Mouse (Mus musculus) C2C12 (cell line): ENCODE data around the gene Ric8b. TPM values are rescaled to one million over a fixed set of nuclear protein-coding genes. Genes with fewer than 3 reads are reported as not detected.

Source experiments
- H3K27me3 ChIP-seq: one replicate; pipeline ENCODE4 v1.6.1; 2011; ENCODE audit not compliant: control insufficient read depth, insufficient read depth, insufficient read length
- H3K36me3 ChIP-seq: one replicate; pipeline ENCODE4 v1.6.1; 2011; ENCODE audit not compliant: control insufficient read depth, insufficient read depth
- H3K4me3 ChIP-seq: one replicate; pipeline ENCODE4 v1.5.1; 2011; ENCODE audit warnings: mild to moderate bottlenecking, control low read depth; ENCODE audit not compliant: poor library complexity, insufficient read depth, severe bottlenecking
- H3K79me2 ChIP-seq: one replicate; pipeline ENCODE4 v1.6.1; 2011; ENCODE audit not compliant: control insufficient read depth, insufficient read depth
- H3K79me3 ChIP-seq: one replicate; pipeline ENCODE4 v1.6.1; 2011; ENCODE audit warnings: low read depth, control low read depth
- H3ac ChIP-seq: one replicate; pipeline ENCODE3; 2011; ENCODE audit warnings: low read depth; ENCODE audit not compliant: control insufficient read depth, insufficient read length
- CEBPB ChIP-seq: IDR thresholded peaks from one replicate; pipeline ENCODE4 v1.6.1; 2011; ENCODE audit warnings: low read depth, mild to moderate bottlenecking, control low read depth, moderate library complexity
- CTCF ChIP-seq: IDR thresholded peaks from one replicate; pipeline ENCODE4 v1.5.1; 2011; ENCODE audit not compliant: control insufficient read depth, insufficient read depth, insufficient read length
- FOSL1 ChIP-seq: IDR thresholded peaks from one replicate; pipeline ENCODE4 v1.8.0; 2011; ENCODE audit warnings: mild to moderate bottlenecking, low read length; ENCODE audit not compliant: poor library complexity, insufficient read depth, severe bottlenecking
- MAX ChIP-seq: IDR thresholded peaks from one replicate; pipeline ENCODE4 v1.6.1; 2011; ENCODE audit warnings: mild to moderate bottlenecking, control low read depth
- MYOD1 ChIP-seq: IDR thresholded peaks from one replicate; pipeline ENCODE4 v1.6.1; 2011; ENCODE audit warnings: low read depth; ENCODE audit not compliant: control insufficient read depth, insufficient read length
- MYOG ChIP-seq: IDR thresholded peaks from one replicate; pipeline ENCODE4 v1.6.1; 2011; ENCODE audit not compliant: control insufficient read depth, insufficient read length; ENCODE audit errors: extremely low read depth
- USF1 ChIP-seq: IDR thresholded peaks from one replicate; pipeline ENCODE4 v1.6.1; 2011; ENCODE audit warnings: low read depth, mild to moderate bottlenecking, control low read depth, moderate library complexity
- polyA plus RNA-seq: library from polyadenylated mRNA; unstranded; fragments of >200 nt; fragmentation: generic; extraction: Trizol; gene quantifications from one replicate; pipeline ENCODE4 v1.2.1, GENCODE M21; 2012; ENCODE audit warnings: missing spikeins

The Ric8b gene
- polyA plus RNA-seq, 1 experiment, result 6.4 TPM

GRCm38 (mm10) chr10:84968852-84969704 is 51.7 kb downstream of the Ric8b start:
- TF ChIP-seq MAX (no peak), MYOD1 (no peak), CEBPB (no peak), USF1 (no peak), FOSL1 (no peak), CTCF (no peak), MYOG (no peak)
- Histone ChIP-seq H3K36me3 (peaks cover 38% of the 10 kb centered on the region), H3K79me3 (no peaks in the 10 kb centered on the region), H3K4me3 (no peak overlapping the region), H3K27me3 (no peaks in the 10 kb centered on the region), H3K79me2 (no peaks in the 10 kb centered on the region), H3ac (no peak overlapping the region)

GRCm38 (mm10) chr10:84975264-84975663 is 57.8 kb downstream of the Ric8b start:
- peaks cover 32% of the 10 kb centered on the region for H3K36me3 ChIP-seq
- H3K79me2 ChIP-seq, result no peaks in the 10 kb centered on the region
- H3K27me3 ChIP-seq, result no peaks in the 10 kb centered on the region
- no peaks in the 10 kb centered on the region for H3K79me3 ChIP-seq
- H3K4me3 ChIP-seq, result no peak overlapping the region
- no peak for TF ChIP-seq USF1
- TF ChIP-seq CEBPB, result no peak
- no peak for TF ChIP-seq CTCF
- TF ChIP-seq MYOD1, result no peak
- TF ChIP-seq FOSL1, result no peak
- no peak for TF ChIP-seq MYOG
- TF ChIP-seq MAX, result no peak
- H3ac ChIP-seq, result no peak overlapping the region

- Histone ChIP-seq H3ac (no peak overlapping the region), H3K79me2 (no peaks in the 10 kb centered on the region), H3K4me3 (no peak overlapping the region), H3K79me3 (no peaks in the 10 kb centered on the region), H3K27me3 (no peaks in the 10 kb centered on the region), H3K36me3 (peaks cover 37% of the 10 kb centered on the region)
- no peak for TF ChIP-seq MYOG
- no peak for TF ChIP-seq CEBPB
- TF ChIP-seq FOSL1, result no peak
- no peak for TF ChIP-seq CTCF
- TF ChIP-seq MYOD1, result no peak
- TF ChIP-seq MAX, result no peak
- no peak for TF ChIP-seq USF1
Observed at GRCm38 (mm10) chr10:84976588-84977351, 59.4 kb downstream of the Ric8b start.

GRCm38 (mm10) chr10:84980291-84980690 is 62.9 kb downstream of the Ric8b start:
- Histone ChIP-seq H3K4me3 (no peak overlapping the region), H3K36me3 (peaks cover 45% of the 10 kb centered on the region), H3K27me3 (no peaks in the 10 kb centered on the region), H3ac (no peak overlapping the region), H3K79me2 (no peaks in the 10 kb centered on the region), H3K79me3 (no peaks in the 10 kb centered on the region)
- TF ChIP-seq MAX (no peak), MYOG (no peak), CTCF (no peak), MYOD1 (no peak), USF1 (no peak), FOSL1 (no peak), CEBPB (no peak)

GRCm38 (mm10) chr10:84981441-84981840 is 64.0 kb downstream of the Ric8b start:
- Histone ChIP-seq H3K36me3 (peaks cover 42% of the 10 kb centered on the region), H3K4me3 (no peak overlapping the region), H3K27me3 (no peaks in the 10 kb centered on the region), H3K79me3 (no peaks in the 10 kb centered on the region), H3ac (no peak overlapping the region), H3K79me2 (no peaks in the 10 kb centered on the region)
- TF ChIP-seq MAX (no peak), USF1 (no peak), FOSL1 (no peak), CEBPB (no peak), CTCF (no peak), MYOD1 (no peak), MYOG (no peak)

- Histone ChIP-seq H3ac (no peak overlapping the region), H3K4me3 (no peak overlapping the region), H3K36me3 (peaks cover 46% of the 10 kb centered on the region), H3K27me3 (no peaks in the 10 kb centered on the region), H3K79me3 (no peaks in the 10 kb centered on the region), H3K79me2 (no peaks in the 10 kb centered on the region)
- no peak for TF ChIP-seq MAX
- TF ChIP-seq MYOD1, result no peak
- TF ChIP-seq CTCF, result no peak
- no peak for TF ChIP-seq CEBPB
- no peak for TF ChIP-seq USF1
- no peak for TF ChIP-seq MYOG
- TF ChIP-seq FOSL1, result no peak
Observed at GRCm38 (mm10) chr10:84982675-84983074, 65.3 kb downstream of the Ric8b start.
